Mouse (Mus musculus): ENCODE measurements around the gene Fam167b.

Fam167b gene

DNA sequence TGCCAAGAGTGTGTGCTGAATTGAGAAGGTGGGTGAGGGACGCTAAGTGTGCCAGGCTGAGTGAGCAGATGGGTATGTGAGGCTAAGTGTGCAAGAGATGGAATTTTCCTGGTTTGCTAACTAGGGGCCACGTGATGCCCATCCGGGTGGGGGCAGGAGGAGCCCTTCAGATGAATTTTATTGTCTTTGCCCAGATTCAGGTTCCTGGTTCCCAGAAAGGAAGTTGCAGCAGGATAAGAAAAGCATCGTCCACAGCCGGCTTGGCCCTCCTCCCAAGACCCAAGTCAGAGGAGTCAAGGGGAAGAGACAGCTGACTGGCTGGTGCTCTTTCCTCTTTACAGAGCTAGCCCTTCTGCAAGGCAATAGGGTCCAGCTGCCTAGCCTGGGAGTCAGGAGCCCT lies at the start of gene Fam167b:
TSS of gene Fam167b (minus strand) at position 84 of the 400 bp plus-strand sequence.
- TF ChIP-seq GATA4 (IDR thresholded peaks at IDR 0.05; ENCODE audit: insufficient replicate concordance, low read length), result peak; percentile 84; the same call in 1 of the 2 replicates

DNA sequence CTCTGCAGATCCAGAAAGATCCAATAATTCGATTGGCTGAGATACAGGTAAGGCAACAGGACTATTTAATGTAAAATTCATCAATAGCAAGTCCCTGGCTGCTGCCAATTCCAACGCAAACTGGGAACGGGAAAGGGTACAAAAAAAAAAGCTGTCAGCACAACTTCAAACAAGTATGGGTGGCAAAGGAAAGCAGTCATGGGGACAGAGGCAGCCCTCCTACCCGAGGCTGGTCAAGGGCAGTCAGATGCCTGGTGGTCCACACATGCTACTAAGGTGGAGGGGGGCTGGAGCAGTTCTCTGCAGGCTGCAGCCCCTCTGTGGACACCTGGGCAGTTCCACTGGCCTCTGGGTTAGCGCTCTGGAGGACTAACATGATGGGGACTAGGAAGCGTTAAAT lies 47.7 kb upstream of the Fam167b start:
- no peak for TF ChIP-seq GATA4 (IDR thresholded peaks at IDR 0.05; ENCODE audit: insufficient replicate concordance, low read length)

DNA sequence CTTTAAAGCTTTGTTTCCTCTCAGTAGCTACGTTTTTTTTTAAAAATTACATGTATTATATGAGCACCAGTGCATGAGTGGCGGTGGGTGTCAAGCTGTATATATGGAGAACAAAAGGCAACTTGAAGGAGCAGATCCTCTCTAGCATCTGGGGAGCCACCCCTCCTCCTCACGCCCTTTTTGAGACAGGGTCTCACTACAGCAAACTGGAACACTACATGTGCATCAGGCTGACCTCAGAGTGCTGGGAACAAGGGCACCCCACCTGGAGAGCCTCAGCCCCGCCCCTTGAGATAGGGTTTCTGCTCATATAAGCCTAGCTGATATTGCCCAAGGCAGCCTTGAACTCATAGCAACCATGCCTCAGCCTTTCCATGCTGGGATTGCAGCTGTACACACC lies 47.1 kb upstream of the Fam167b start:
- no peak for TF ChIP-seq GATA4 (IDR thresholded peaks at IDR 0.05; ENCODE audit: insufficient replicate concordance, low read length)

DNA sequence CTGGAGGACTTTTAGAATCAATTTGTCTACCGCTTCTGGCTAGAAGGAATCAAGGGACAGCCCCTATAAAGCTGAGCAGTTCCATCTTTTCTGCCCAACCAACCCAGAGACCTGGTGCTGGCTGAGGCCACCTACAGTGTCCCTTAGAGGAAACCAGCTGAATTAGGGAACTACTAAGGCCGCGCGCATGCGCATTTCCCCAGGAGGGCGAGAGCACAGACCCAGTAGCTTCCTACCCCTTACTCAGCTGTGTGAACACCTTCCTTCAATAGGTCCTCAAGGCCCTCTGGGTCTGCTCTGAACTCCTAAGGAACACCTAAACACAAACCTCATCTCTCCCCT lies 46.7 kb upstream of the Fam167b start:
- TF ChIP-seq GATA4 (IDR thresholded peaks at IDR 0.05; ENCODE audit: insufficient replicate concordance, low read length), result no peak

DNA sequence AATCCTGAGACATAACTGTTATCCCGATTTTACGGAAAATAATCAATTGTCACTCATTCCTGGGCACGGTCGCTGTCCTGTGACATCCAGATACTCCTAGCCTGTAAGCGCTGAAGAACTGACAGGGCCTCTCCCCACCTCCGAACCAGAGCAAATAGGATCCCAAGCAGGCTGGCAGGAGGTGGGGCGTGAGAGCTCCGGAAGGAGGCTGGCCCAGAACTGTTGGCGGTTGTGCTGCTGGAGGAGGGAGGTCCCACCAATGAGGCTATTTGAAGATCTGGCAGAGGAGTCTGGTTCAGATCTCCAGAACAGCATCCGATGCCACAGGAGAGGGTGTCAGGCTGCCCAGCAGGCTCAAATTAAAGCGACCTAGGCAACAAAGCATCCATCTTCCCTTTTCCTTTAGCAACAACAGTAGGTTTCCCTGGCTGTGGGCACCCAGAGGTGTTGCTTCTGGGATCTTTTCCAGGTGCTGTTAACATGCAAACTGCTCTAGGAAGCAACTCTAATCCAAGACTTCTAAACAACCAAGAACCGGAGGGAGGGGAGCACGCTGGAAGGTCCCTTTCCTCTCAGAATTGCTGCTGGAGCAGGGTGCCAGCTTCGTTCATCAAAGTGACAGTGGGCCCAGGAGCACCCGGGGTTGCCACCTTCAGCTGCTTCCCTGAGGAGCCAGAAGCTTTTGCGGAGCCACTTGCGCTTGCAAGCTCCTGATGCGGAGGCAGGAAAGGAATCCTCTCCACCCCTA lies 46.1 kb upstream of the Fam167b start:
- TF ChIP-seq GATA4 (IDR thresholded peaks at IDR 0.05; ENCODE audit: insufficient replicate concordance, low read length), result peak; percentile 53; the same call in 1 of the 2 replicates

DNA sequence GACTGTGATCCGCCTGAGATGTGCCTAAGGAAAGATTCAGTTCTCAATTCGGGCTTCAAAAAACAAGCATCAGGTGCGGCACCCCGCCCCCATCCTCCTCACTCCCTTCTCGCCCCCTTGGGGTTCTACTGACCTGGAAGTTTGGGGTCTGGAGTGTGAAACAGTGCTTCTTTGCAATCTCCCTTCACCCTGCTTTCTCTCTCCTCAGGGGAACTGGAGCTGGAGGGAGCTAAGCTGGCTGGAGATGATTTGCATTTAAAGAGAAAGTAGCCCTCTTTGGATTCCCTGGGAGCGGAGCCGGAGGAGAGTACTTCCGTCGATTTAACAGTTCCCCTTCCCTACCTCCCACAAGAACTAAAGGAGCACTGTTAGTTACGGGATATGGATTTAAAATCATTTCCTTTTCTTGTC lies 45.3 kb upstream of the Fam167b start, which contains the start of gene Ccdc28b:
TSS of gene Ccdc28b (minus strand) at position 267 of the 411 bp plus-strand sequence.
- no peak for TF ChIP-seq GATA4 (IDR thresholded peaks at IDR 0.05; ENCODE audit: insufficient replicate concordance, low read length)

DNA sequence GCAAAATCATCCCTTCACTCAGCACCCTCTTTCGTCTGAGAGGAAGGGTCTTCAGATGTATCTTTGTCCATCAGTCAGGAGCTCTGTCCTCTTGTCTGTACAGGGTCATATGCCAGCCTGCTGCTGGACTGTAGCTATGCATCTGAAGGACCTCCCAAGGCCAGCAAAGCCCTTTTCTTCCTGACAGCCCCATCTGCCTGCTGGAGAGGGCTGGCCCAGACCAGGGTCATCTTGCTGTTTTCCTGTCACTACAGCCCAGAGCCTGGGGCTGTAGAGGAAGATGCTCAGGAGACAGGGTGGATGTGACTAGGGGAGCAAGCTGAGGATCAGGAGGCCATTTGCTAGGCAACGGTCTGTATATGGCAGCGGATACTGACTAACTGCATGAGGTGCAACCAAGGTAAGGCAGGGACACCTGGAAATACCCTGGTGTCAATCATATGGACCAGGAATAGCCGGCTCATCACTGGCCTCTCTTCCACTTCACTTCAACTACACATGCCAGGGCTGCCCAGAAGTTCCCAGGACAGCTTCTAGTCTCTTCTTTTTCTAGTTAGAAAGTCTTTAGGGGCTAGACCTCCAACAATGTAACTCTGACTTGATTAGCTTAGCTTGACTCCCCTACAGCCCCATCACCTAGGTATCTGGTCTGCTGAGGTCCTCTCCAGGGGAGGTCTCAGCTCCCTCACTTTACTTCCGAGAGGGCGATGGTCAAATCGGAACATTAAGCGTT lies 44.6 kb upstream of the Fam167b start:
- TF ChIP-seq GATA4 (IDR thresholded peaks at IDR 0.05; ENCODE audit: insufficient replicate concordance, low read length), result no peak

DNA sequence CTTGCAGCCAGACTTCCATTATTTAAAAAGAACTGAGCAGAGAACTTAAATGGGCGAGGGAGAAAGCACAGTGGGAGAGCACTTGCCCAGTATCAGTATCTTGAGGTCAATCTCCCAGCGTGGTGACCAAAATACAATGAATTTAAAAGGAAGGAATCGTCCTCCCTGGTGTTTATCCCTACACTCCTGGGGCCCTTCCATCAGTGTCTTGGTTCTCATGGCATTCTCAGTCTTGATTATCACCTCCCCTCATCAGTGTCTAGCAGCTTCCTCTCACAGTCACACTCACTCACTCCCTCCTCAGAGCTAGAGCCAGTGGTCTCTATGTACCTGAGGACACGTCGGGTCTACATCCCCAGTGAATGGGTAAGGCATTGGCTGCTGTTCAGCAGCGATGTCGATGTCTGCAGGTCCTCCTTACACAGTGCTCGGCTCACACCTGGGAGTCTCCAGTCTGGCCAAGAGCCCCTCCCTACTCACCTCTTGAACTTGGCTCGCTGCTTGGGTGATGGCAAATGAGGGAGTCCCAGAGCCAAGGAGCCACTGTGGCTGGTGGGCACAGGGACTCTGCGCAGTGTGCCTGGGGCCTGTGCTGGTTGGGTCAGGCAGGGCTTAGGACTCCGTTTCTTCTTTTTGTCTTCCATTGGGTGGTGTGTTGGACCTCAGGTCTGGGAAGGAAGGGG lies 43.9 kb upstream of the Fam167b start:
- TF ChIP-seq GATA4 (IDR thresholded peaks at IDR 0.05; ENCODE audit: insufficient replicate concordance, low read length), result no peak

DNA sequence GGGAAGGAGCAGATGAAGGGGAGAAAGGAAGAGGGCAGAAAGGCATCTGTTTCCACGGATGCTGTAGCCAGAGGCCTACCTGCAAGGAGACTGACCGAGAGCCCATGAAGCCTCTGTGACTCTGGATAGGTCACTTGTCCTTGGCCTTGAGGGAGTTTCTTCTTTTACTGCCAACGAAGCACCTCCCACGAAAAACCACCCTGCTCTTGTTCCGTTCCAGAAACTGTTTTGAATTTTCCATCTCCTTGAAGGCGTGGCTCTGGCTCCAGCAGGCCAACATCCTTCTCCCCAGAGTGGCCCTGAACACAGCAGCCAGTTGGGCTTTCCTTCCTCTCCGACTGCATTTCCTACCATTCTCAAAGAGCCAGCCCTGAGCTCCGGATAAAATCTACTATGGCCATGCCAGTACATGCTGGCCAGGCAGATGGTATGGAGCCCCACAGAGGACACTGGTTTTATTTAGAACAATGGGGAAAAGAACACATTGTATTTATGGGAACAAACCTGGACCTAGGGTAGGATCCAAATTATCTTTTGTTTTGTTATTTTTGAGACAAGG lies 43.0 kb upstream of the Fam167b start:
- no peak for TF ChIP-seq GATA4 (IDR thresholded peaks at IDR 0.05; ENCODE audit: insufficient replicate concordance, low read length)

DNA sequence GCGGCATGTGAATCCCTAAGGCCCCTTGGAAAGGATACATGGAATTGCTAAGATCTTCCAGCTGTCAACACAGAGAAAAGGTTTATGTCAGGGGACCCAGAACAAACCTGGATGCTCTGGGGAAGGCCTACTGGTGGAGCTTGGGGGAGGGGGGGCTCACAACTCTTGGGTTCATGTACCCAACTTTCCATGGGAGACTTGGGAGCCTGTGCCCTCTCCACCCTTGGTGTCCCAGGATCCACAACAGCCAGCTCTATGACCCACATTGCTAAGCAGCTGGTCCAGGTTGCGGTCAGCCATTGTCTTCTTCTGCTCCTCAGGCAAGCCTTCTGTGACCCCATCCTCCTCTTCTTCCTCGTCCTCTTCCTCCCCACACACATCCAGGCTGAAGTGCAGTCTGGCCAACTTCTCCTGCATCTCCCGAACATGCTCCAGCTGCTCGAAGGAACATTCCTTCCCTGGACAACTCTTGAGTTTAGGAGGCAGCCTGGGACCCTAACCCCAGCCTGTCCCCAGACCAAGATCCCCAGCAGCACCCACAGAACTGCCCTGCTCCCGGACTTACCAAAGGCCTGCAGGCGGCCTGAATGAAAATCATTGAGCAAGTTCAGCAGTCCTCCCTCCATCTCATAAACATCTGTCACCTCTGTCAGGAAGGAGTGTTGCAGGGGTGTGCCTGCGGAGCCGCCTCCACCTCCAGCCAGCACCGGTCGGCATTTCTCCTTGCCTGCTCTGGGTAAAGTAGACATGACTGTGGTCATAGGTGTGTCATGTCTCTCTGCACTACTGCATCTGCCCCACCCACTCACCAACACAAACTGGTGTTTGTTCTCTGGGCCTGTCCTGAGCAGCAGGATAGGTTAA lies 42.3 kb upstream of the Fam167b start:
- no peak for TF ChIP-seq GATA4 (IDR thresholded peaks at IDR 0.05; ENCODE audit: insufficient replicate concordance, low read length)

DNA sequence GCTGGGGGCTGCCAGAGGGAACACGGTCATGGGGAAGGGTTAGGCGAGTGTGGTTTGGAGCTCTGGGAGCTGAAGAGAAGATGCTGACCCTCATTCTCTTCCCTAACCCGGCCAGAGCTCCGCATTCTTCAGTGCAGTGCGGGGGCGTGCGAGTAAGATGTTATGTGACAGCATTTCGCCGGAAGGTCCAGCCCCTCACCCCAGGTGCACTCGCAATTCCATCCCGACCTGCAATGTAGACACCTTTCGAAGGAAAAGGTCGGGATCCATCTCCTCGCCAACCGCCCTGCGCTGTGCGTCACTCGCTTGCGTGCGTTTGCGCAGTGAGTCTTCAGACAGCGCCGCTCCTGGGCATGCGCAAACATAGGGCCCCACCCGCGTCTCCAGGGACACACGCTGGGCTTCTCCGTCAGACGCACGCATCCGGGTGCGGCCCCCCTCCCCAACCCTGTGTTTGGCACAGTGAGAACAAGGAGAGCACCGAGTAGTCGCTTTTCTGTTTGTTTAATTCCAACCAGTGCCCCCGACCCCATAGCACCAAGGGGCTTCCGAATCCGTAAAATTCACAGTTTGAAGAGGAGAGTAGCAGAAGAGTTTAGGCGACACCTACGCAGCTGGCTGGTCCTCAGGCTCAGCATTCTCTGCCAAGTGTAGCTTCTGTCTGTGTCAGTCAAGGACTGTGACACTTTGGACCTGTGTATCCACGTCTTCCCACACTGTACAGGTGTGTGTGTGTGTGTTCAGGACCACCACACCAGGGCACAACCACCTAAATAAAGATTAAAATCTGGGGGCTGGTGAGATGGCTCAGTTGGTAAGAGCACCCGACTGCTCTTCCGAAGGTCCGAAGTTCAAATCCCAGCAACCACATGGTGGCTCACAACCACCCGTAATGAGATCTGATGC lies 40.7 kb upstream of the Fam167b start, which contains the start of gene Iqcc:
TSS of gene Iqcc (minus strand) at position 314 of the 906 bp plus-strand sequence.
- no peak for TF ChIP-seq GATA4 (IDR thresholded peaks at IDR 0.05; ENCODE audit: insufficient replicate concordance, low read length)

DNA sequence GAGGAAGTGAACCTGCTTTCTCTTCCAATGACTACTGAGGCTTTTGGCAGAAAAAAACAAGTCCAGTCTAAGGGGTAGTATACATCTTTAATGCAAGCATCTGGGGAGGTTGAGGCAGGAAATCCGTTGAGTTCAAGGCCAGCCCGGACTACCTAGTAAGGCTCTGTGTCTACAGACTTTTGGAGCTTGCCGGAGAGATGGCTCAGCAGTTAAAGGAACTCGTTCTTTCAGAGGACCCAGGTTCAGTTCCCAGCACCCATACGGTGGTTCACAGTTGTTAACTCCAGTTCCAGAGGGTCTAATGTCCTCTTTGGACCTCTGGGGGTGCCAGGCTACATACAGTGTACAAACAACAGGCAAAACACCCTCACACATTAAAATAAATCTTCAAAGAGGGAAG lies 39.7 kb upstream of the Fam167b start:
- TF ChIP-seq GATA4 (IDR thresholded peaks at IDR 0.05; ENCODE audit: insufficient replicate concordance, low read length), result no peak

DNA sequence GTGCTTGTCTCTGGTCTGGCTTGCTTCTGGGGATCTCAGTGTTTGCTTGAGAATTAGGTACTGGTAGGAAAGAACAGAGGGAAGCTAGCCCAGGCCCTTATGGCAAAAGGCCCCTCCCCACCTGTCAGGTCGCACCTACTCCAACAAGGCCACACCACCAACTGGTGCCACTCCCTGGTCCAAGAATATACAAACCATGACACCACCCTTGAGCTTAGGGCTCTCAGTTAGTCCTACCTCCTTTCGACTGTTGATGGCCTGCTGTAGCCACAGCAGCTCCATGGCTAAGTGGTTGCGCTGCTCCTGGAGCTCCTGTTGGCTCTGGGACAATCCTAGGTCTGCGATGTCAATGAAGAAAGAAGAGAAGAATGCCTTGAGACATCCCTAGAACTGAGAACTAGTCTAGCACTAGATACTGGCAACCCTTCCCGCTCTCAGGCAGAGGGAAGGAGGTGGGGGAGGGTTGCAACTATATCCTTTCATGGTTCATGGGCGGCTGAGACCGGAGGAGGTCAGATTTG lies 38.8 kb upstream of the Fam167b start:
- no peak for TF ChIP-seq GATA4 (IDR thresholded peaks at IDR 0.05; ENCODE audit: insufficient replicate concordance, low read length)

Measured in liver, adult (tissue).